Mouse (Mus musculus): Measurements from ENCODE around the gene Pax9. TPM values are rescaled to one million over a fixed set of nuclear protein-coding genes. Genes with fewer than 3 reads are reported as not detected.

Pax9 gene
- polyA plus RNA-seq, 1 experiment from 2014 or later = 0.80 TPM

GRCm38 (mm10) chr12:56691001-56691400, 566 bp upstream of the Pax9 start:
- Histone ChIP-seq H3K9me3 (no peaks in the 10 kb centered on the region), H3K27ac (no peak overlapping the region), H3K4me1 (peaks cover 33% of the 10 kb centered on the region), H3K4me3 (peak overlapping the region; percentile 53), H3K27me3 (ENCODE audit: insufficient read depth, poor library complexity, severe bottlenecking) (peaks cover 98% of the 10 kb centered on the region), H3K36me3 (no peaks in the 10 kb centered on the region)
- no peak for DNase-seq (ENCODE audit: low spot score)
- under 1% methylated on average over 12 of the region's 12 CpGs for WGBS

- DNase-seq (ENCODE audit: low spot score) = peak; percentile 76
- Histone ChIP-seq H3K36me3 (no peaks in the 10 kb centered on the region), H3K27ac (no peak overlapping the region), H3K4me3 (peak overlapping the region; percentile 22), H3K9me3 (no peaks in the 10 kb centered on the region), H3K4me1 (peaks cover 49% of the 10 kb centered on the region), H3K27me3 (ENCODE audit: insufficient read depth, poor library complexity, severe bottlenecking) (peaks cover 100% of the 10 kb centered on the region)
- WGBS = 2% methylated on average over 19 of the region's 19 CpGs
Observed at GRCm38 (mm10) chr12:56692536-56692935, 969 bp downstream of the Pax9 start.

DNA sequence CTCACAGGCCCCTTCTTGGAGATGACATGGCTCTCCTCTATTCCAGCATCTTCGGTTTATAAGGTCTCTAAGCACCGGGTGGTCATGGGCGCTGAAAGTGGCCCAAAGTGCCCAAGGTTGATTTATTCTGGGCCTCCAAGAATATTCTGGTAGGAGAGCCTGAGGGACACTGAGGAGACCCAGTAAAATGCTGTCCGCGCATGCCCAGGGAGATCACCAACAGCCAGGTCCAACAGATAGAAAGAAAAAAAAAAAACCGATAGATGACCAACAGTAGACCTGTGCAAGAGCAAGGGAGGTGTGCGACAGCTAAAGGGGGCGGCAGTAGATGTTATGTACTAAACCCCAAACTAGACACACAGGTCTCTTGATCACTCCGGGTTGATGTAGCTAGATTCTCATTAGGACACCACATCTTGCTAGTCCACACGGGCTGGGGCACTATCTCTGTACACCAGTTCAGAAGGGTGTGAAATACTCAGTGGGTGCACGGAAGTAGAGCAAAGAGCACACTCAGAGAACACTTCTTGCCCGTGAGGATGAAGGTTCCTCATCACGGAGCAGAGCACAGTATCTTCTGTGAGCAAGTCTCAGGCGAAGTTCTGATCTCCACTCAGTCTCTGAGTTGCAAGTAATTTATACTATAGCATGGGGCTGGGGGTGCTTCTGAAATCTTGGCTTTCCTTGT, 2.0 kb downstream of the Pax9 start:
- no peak overlapping the region for H3K4me3 ChIP-seq
- H3K4me1 ChIP-seq = peaks cover 52% of the 10 kb centered on the region
- 7% methylated on average over 14 of the region's 14 CpGs for WGBS

GRCm38 (mm10) chr12:56694361-56694760, 2.8 kb downstream of the Pax9 start:
- H3K36me3 ChIP-seq = no peaks in the 10 kb centered on the region
- H3K4me3 ChIP-seq = no peak overlapping the region
- H3K4me1 ChIP-seq = peaks cover 52% of the 10 kb centered on the region
- H3K27ac ChIP-seq = no peak overlapping the region
- no peak for DNase-seq (ENCODE audit: low spot score)
- WGBS = 3% methylated on average over 14 of the region's 14 CpGs
- no peaks in the 10 kb centered on the region for H3K9me3 ChIP-seq
- peaks cover 98% of the 10 kb centered on the region for H3K27me3 ChIP-seq (ENCODE audit: insufficient read depth, poor library complexity, severe bottlenecking)

More for the DNA sequence above, 2.0 kb downstream of the Pax9 start:
- Histone ChIP-seq H3K27ac (no peak overlapping the region), H3K27me3 (ENCODE audit: insufficient read depth, poor library complexity, severe bottlenecking) (peaks cover 99% of the 10 kb centered on the region), H3K36me3 (no peaks in the 10 kb centered on the region), H3K9me3 (no peaks in the 10 kb centered on the region)
- DNase-seq (ENCODE audit: low spot score) = no peak

- Histone ChIP-seq H3K27me3 (ENCODE audit: insufficient read depth, poor library complexity, severe bottlenecking) (peaks cover 98% of the 10 kb centered on the region), H3K9me3 (no peaks in the 10 kb centered on the region), H3K4me3 (peak overlapping the region; percentile 60), H3K4me1 (peaks cover 49% of the 10 kb centered on the region), H3K36me3 (no peaks in the 10 kb centered on the region), H3K27ac (no peak overlapping the region)
- no peak for DNase-seq (ENCODE audit: low spot score)
- WGBS = under 1% methylated on average over 11 of the region's 11 CpGs
Observed at GRCm38 (mm10) chr12:56694936-56695335, 3.4 kb downstream of the Pax9 start.

- Histone ChIP-seq H3K4me3 (peak overlapping the region; percentile 60), H3K4me1 (peaks cover 48% of the 10 kb centered on the region), H3K27ac (no peak overlapping the region), H3K9me3 (no peaks in the 10 kb centered on the region), H3K27me3 (ENCODE audit: insufficient read depth, poor library complexity, severe bottlenecking) (peaks cover 98% of the 10 kb centered on the region), H3K36me3 (no peaks in the 10 kb centered on the region)
- under 1% methylated on average over 41 of the region's 41 CpGs for WGBS
- peak; percentile 95 for DNase-seq (ENCODE audit: low spot score)
Observed at GRCm38 (mm10) chr12:56695358-56696173, 4.0 kb downstream of the Pax9 start.

DNA sequence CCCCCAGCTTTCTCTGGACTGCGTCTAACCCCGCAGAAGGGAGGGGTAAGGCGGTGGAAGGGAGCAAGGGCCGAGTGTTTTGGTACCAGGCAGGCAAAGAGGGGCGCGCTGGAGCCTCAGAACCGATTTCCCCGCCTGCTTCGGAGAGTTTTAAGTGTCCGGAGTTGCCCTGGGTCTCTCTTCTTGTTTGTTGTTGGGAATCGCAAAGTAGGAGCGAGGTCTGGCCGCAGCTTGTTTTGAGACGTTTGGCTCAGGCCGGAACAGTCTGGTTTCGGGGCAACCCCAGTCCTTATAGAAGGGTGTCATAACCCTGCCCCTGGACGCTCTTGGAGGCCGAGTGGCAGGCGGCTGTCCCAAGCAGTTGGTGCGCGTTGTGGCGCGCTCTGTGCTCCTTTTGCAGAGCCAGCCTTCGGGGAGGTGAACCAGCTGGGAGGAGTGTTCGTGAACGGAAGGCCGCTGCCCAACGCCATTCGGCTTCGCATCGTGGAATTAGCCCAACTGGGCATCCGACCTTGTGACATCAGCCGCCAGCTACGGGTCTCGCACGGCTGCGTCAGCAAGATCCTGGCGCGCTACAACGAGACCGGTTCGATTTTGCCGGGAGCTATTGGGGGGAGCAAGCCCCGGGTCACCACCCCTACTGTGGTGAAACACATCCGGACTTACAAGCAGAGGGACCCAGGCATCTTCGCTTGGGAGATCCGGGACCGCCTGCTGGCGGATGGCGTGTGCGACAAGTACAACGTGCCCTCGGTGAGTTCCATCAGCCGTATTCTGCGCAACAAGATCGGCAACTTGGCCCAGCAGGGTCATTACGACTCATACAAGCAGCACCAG, 4.8 kb downstream of the Pax9 start:
- DNase-seq (ENCODE audit: low spot score) = peak; percentile 77
- Histone ChIP-seq H3K27ac (no peak overlapping the region), H3K36me3 (no peaks in the 10 kb centered on the region), H3K27me3 (ENCODE audit: insufficient read depth, poor library complexity, severe bottlenecking) (peaks cover 96% of the 10 kb centered on the region), H3K9me3 (no peaks in the 10 kb centered on the region), H3K4me1 (peaks cover 43% of the 10 kb centered on the region), H3K4me3 (peak overlapping the region; percentile 60)
- WGBS = under 1% methylated on average over 57 of the region's 57 CpGs

GRCm38 (mm10) chr12:56697011-56697740, 5.6 kb downstream of the Pax9 start:
- no peaks in the 10 kb centered on the region for H3K9me3 ChIP-seq
- under 1% methylated on average over 36 of the region's 36 CpGs for WGBS
- peak; percentile 75 for DNase-seq (ENCODE audit: low spot score)
- H3K36me3 ChIP-seq = no peaks in the 10 kb centered on the region
- H3K4me1 ChIP-seq = peaks cover 38% of the 10 kb centered on the region
- H3K27me3 ChIP-seq (ENCODE audit: insufficient read depth, poor library complexity, severe bottlenecking) = peaks cover 96% of the 10 kb centered on the region
- peak overlapping the region; percentile 60 for H3K4me3 ChIP-seq
- H3K27ac ChIP-seq = no peak overlapping the region

- H3K9me3 ChIP-seq = no peaks in the 10 kb centered on the region
- H3K4me3 ChIP-seq = peak overlapping the region; percentile 60; the same call in 1 of the 2 replicates
- peaks cover 96% of the 10 kb centered on the region for H3K27me3 ChIP-seq (ENCODE audit: insufficient read depth, poor library complexity, severe bottlenecking)
- 2% methylated on average over 12 of the region's 12 CpGs for WGBS
- H3K27ac ChIP-seq = no peak overlapping the region
- peaks cover 34% of the 10 kb centered on the region for H3K4me1 ChIP-seq
- DNase-seq (ENCODE audit: low spot score) = no peak
- H3K36me3 ChIP-seq = no peaks in the 10 kb centered on the region
Observed at GRCm38 (mm10) chr12:56697785-56698184, 6.2 kb downstream of the Pax9 start.

DNA sequence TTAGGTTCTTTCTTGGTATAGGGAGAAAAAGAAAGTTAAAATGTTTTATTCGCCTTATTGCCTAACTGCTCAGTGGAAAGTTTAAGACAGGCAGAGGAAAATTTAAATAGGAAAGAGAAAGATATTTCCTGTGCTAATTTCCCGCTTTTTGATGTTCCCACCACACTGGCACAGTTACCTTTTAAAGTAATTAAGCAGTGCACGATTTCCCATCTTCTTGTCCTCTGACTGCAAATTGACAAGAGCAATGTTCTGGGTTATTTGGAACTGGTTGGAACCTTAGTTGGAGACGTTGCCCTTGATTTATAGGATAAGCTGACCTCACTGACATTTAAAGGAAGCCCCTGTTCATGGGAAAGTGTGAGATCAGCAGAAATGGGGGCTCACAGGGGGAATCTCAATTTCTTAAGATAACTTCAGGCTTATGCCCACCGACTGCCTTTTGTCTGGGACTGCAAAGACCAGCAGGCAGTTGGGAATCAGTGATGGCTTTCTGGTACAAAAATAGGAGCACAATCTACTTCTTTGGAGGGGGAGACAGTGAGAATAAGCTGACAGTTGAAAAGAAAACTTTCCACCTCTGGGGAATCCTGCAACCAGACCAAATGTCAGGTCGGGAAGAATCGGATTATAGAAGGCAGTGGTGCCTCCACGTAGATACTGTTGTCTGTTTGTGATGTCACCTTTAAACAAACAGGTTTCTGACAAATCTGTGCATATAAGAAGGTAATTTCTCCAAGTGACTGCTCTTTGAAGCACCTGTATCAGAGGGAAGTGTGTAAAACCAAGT, 6.8 kb downstream of the Pax9 start:
- Histone ChIP-seq H3K4me3 (no peak overlapping the region), H3K27me3 (ENCODE audit: insufficient read depth, poor library complexity, severe bottlenecking) (peaks cover 95% of the 10 kb centered on the region), H3K27ac (no peak overlapping the region), H3K36me3 (no peaks in the 10 kb centered on the region), H3K9me3 (no peaks in the 10 kb centered on the region), H3K4me1 (peaks cover 34% of the 10 kb centered on the region)
- WGBS = 2% methylated on average over 8 of the region's 8 CpGs
- DNase-seq (ENCODE audit: low spot score) = no peak

DNA sequence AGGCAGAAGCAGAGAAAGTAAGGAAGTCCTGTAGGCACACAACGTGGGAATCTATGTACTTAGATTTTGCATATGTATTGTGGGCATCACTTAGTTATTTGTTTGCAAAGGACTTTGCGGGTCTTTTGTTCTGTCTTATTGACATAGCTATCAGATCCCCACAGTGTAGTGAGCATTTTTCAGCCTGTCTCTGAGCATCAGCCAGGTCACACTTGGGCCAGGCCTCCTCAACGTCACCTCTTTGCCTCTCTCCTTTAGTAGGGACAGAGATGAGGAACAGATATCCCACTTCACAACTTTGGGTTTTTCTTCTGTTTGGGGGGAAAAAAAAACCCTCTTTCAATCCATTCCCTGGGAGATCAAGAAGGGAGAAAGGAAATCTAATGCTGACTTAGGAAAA, 7.8 kb downstream of the Pax9 start:
- Histone ChIP-seq H3K36me3 (no peaks in the 10 kb centered on the region), H3K9me3 (no peaks in the 10 kb centered on the region), H3K4me1 (peaks cover 34% of the 10 kb centered on the region), H3K27me3 (ENCODE audit: insufficient read depth, poor library complexity, severe bottlenecking) (peaks cover 85% of the 10 kb centered on the region), H3K4me3 (no peak overlapping the region), H3K27ac (no peak overlapping the region)
- WGBS = 12% methylated on average over 3 of the region's 3 CpGs
- no peak for DNase-seq (ENCODE audit: low spot score)

Data from heart, embryonic 10.5 days (tissue).